Mouse (Mus musculus) heart, embryonic 16.5 days (tissue): Measurements from ENCODE around the gene Epor. TPM values are rescaled to one million over a fixed set of nuclear protein-coding genes. Genes with fewer than 3 reads are reported as not detected.

Source experiments
- ATAC-seq: fragments of 200-750 bp; cut with Nextera tagmentation; replicated peaks from 2 replicates; pipeline ENCODE4 v1.8.0; 2017; ENCODE audit warnings: moderate number of reproducible peaks; ENCODE audit not compliant: insufficient read depth, low FRiP score; ENCODE audit errors: extremely low read depth
- H3K27ac ChIP-seq: fragments of 300-500 bp; sonication (generic); 2 replicates; pipeline ENCODE4 v1.5.1; 2014; ENCODE audit warnings: mild to moderate bottlenecking, low read length, control low read depth, moderate library complexity
- H3K27me3 ChIP-seq: fragments of 300-500 bp; sonication (generic); 2 replicates; pipeline ENCODE4 v1.6.1; 2014; ENCODE audit warnings: low read length, mixed read lengths; ENCODE audit not compliant: control insufficient read depth, insufficient read depth
- H3K36me3 ChIP-seq: fragments of 300-500 bp; sonication (generic); 2 replicates; pipeline ENCODE4 v1.6.1; 2014; ENCODE audit not compliant: control insufficient read depth, insufficient read depth
- H3K4me1 ChIP-seq: fragments of 300-500 bp; sonication (generic); 2 replicates; pipeline ENCODE4 v1.6.1; 2014; ENCODE audit warnings: low read length, mixed read lengths; ENCODE audit not compliant: control insufficient read depth, insufficient read depth
- H3K4me2 ChIP-seq: fragments of 300-500 bp; sonication (generic); 2 replicates; pipeline ENCODE4 v1.6.1; 2014; ENCODE audit warnings: low read depth, mild to moderate bottlenecking, control low read depth, low read length
- H3K4me3 ChIP-seq: fragments of 300-500 bp; sonication (generic); 2 replicates; pipeline ENCODE4 v1.5.1; 2014; ENCODE audit warnings: mild to moderate bottlenecking, control low read depth, low read length
- H3K9ac ChIP-seq: fragments of 300-500 bp; sonication (generic); 2 replicates; pipeline ENCODE4 v1.6.1; 2014; ENCODE audit warnings: low read length, control low read depth
- H3K9me3 ChIP-seq: fragments of 300-500 bp; sonication (generic); replicated peaks from 2 replicates; pipeline ENCODE4 v1.6.1; 2016; ENCODE audit warnings: low read length; ENCODE audit not compliant: control insufficient read depth
- whole genome bisulfite sequencing: fragments of 180-500 bp; shearing (Covaris S2); extraction: QIAGEN DNeasy Blood & Tissue Kit; methylation state at CpG from one replicate; pipeline ENCODE4 v1.1.7; 2014; 5-methylcytosine and 5-hydroxymethylcytosine counted together
- polyA plus RNA-seq: library from polyadenylated mRNA; unstranded; fragments of >200 nt; fragmentation: Nextera tagmentation; extraction: Ambion mirVana; gene quantifications from 2 replicates; pipeline ENCODE4 v1.2.1, GENCODE M21; 2015

The Epor gene
- polyA plus RNA-seq, 1 experiment from 2014 or later, result 3.6 TPM

DNA sequence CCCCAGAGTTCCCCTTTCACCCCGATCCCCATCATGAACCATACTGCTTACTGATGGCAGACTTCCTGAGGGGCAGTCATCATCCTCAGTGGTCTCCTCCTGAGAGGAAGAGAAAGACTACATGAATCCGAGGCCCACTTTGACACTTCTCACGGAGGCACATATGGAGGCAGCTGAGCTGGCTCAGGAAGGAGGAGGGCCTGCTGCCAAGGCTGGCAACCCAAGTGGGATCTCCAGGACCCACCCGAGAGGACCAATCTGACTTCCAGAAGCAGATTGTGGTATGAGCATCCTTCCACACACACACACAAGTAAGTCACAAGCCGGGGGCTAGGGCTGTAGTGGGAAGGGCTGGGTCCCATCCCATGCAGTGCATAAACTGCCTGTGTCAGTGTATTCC, 14.0 kb upstream of the Epor start:
- Histone ChIP-seq H3K4me1 (no peaks in the 10 kb centered on the region), H3K4me3 (no peak overlapping the region), H3K4me2 (no peak overlapping the region), H3K9me3 (no peaks in the 10 kb centered on the region), H3K27me3 (peaks cover 12% of the 10 kb centered on the region), H3K36me3 (no peaks in the 10 kb centered on the region), H3K9ac (no peak overlapping the region), H3K27ac (no peak overlapping the region)
- no peak for ATAC-seq
- 77% methylated on average over 5 of the region's 5 CpGs for WGBS

DNA sequence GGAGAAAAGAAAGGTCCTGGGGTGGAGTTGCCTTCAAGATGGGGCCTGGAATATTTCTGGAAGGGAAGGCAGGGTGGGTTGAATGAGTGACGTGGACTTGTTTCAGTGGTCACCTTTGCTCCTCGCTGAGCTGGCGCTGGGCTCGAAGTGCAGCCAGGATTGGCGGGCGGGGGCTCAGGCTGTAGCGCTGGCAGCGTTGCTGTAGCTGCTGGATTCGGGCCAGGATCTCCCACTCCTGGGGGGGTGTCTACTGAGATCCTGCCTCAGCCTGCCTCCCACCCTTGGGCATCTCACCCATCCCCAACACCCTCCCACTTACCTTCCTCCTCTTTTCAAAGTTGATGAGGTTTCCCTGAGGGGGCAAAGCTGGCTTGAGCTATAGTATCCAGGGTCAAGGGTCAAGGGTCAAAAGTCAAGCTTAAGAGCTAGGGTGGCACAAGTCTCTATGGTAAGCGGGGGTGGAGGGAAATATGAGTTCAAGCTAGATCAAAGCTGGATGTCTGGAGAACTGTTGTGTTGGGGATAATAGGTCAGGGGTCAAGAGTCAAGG, 13.4 kb upstream of the Epor start:
- no peaks in the 10 kb centered on the region for H3K9me3 ChIP-seq
- 70% methylated on average over 10 of the region's 10 CpGs for WGBS
- no peak overlapping the region for H3K9ac ChIP-seq
- H3K4me3 ChIP-seq, result no peak overlapping the region
- H3K36me3 ChIP-seq, result no peaks in the 10 kb centered on the region
- no peak overlapping the region for H3K4me2 ChIP-seq
- ATAC-seq, result no peak
- no peak overlapping the region for H3K27ac ChIP-seq
- peaks cover 12% of the 10 kb centered on the region for H3K27me3 ChIP-seq
- no peaks in the 10 kb centered on the region for H3K4me1 ChIP-seq

DNA sequence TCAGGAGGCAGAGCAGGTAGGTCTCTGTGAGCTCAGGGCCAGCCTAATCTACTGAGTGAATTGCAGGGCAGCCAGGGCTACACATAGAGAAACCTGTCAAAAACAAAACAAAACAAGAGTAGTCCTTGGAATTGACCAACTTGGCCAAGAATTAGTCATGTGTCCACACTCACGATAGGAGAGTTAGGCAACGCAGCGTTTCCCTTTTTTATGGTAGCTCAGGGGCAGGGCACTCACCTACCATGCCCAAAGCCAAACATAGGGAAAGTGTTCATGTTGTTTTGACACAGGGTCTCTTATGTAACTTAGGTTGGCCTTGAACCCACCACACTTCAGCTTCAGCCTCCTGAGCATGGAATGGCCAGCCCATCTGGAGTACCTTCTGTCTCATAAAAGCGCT, 6.0 kb upstream of the Epor start:
- Histone ChIP-seq H3K4me2 (no peak overlapping the region), H3K9ac (no peak overlapping the region), H3K4me3 (no peak overlapping the region), H3K36me3 (no peaks in the 10 kb centered on the region), H3K27ac (no peak overlapping the region), H3K27me3 (no peaks in the 10 kb centered on the region), H3K9me3 (no peaks in the 10 kb centered on the region), H3K4me1 (no peaks in the 10 kb centered on the region)
- WGBS, result 80% methylated on average over 4 of the region's 4 CpGs
- no peak for ATAC-seq

DNA sequence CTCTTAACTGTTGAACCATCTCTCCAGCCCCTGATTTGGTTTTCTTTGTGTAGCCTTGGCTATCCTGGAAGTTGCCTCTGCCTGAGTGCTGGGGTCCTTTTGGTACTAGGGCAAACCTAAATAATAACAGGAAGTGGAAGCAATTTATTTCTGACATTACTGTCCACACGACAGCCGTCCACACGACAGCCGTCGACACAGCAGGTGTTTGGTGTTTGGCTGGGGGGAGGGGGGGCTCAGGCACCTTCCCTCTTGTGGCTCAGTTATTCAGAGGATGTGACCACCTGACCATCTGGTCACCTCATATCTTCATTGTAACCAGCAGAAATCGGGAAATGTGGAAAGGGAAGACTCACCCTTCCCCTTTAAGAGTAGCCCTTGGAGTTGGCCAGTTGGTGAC, 5.6 kb upstream of the Epor start:
- Histone ChIP-seq H3K36me3 (no peaks in the 10 kb centered on the region), H3K4me3 (no peak overlapping the region), H3K4me2 (no peak overlapping the region), H3K4me1 (no peaks in the 10 kb centered on the region; the same call in 1 of the 2 replicates), H3K27me3 (no peaks in the 10 kb centered on the region), H3K9ac (no peak overlapping the region), H3K9me3 (no peaks in the 10 kb centered on the region), H3K27ac (no peak overlapping the region)
- no peak for ATAC-seq
- WGBS, result 59% methylated on average over 6 of the region's 6 CpGs

DNA sequence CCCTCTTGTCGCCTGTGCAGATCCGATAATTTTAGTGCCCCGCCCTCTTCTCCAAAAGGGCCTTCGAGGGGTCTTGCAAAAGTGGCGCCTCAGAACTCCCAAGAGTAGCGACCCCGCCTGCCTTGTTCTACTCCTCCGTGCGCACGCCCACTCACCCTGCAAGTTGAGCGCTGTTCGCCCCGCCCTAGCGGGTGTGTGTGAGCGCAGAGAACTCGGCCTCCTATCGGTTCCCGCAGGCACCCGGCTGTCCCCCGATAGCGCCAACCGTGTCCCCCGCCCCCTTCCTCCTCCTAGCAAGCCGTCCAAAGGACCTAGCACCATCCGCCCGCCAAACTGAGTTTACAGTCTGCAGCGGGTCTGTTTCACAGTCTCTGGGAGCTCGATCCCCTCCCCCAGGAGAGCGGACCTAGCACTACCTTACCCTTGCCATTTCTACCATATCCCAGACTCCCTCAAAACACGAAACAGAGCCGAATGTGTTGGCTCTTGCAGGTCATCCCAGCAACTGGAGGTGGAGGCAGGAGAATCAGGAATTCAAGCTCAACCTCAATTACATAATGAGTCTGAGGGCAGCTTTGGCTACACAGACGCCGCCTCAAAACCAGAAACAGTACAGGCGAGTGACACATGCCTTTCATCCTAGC, 768 bp downstream of the Epor start:
- Histone ChIP-seq H3K27me3 (peaks cover 24% of the 10 kb centered on the region), H3K4me1 (peaks cover 29% of the 10 kb centered on the region), H3K4me3 (peak overlapping the region; percentile 51), H3K9ac (peak overlapping the region; percentile 55), H3K4me2 (peak overlapping the region; percentile 77), H3K27ac (no peak overlapping the region), H3K9me3 (no peaks in the 10 kb centered on the region), H3K36me3 (no peaks in the 10 kb centered on the region)
- ATAC-seq, result peak; percentile 74
- 3% methylated on average over 34 of the region's 34 CpGs for WGBS

DNA sequence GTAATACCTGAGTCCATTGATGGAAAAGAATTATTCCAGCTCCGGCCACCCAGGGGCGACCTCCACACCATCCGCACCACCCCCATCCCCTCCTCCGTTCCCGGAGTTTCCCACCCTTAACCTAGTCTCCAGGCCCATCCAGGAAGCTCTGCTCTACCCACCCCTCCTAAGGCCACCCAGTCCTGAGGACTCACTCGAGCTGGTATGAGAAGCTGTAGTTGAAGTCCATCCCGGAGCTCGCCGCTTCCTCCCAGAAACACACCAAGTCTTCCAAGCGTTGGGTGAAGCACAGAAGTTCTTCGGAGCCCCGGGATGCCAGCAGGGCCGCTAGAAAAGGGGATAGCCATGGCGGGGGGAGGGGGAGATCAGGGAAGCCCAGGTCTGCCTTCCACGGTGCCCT, 1.3 kb downstream of the Epor start:
- Histone ChIP-seq H3K4me2 (peak overlapping the region; percentile 77), H3K27ac (no peak overlapping the region), H3K9me3 (no peaks in the 10 kb centered on the region), H3K4me1 (peaks cover 29% of the 10 kb centered on the region), H3K4me3 (peak overlapping the region; percentile 51), H3K27me3 (peaks cover 24% of the 10 kb centered on the region), H3K9ac (peak overlapping the region; percentile 55), H3K36me3 (no peaks in the 10 kb centered on the region)
- ATAC-seq, result peak; percentile 21
- 2% methylated on average over 15 of the region's 15 CpGs for WGBS

DNA sequence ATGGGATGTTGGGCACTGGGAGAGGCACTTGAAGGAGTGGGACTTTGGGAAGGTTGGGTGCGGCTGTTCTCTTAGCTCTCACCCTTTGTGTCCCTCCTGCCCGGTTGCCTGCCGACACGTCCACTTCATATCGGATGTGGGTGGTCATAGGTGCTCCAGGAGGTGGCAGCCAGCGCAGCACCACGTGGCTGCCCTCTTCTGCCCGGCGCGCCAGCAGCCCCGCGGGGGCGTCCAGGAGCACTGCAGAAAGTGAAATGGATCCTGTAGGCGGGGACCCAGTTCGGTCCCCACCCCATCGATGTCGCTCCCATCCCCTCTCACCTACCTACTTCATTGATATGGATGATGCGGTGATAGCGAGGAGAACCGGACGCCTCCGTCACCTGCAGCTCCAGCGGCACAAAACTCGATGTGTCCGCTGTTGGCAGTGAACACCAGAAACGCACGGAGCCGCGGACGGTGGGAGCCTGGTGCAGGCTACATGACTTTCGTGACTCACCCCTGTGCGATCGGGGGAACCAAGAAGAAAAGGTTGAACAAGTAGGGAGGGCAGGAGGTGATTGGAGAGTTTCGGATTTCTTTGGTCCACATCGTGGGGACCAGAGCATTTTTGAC, 1.8 kb downstream of the Epor start:
- H3K27ac ChIP-seq, result no peak overlapping the region

DNA sequence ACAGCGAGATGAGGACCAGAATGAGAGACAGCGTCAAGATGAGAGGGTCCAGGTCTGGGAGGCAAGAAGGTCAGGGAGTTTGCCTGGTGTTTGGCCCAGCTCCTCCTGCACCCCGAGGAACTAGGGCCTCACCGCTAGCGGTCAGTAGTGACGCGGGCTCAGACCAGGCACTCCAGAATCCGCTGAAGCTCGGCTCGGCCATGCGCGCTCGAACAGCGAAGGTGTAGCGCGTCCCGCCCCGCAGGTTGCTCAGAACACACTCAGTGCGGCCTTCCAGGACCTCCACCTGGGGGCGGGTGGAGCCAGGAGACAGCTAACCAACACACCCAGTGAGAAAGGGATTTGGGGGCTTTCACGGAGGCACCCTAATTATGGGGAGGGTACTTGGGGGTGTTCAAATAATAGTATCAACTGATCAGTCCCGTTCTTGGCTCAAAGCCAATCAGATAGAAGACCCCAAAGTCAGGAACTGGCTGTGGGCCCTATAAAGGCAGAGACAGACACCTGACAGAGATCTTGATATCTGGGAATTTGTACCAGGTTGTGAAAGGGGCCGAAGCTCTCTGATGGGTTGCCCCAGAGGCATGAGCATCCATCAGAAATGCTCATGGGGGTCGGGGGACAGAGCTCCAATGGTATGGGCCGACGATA, 2.6 kb downstream of the Epor start:
- H3K27me3 ChIP-seq, result peaks cover 24% of the 10 kb centered on the region
- H3K9ac ChIP-seq, result no peak overlapping the region
- WGBS, result 24% methylated on average over 26 of the region's 26 CpGs
- no peaks in the 10 kb centered on the region for H3K9me3 ChIP-seq
- no peak for ATAC-seq
- H3K27ac ChIP-seq, result no peak overlapping the region
- no peak overlapping the region for H3K4me2 ChIP-seq
- no peak overlapping the region for H3K4me3 ChIP-seq
- no peaks in the 10 kb centered on the region for H3K36me3 ChIP-seq
- H3K4me1 ChIP-seq, result peaks cover 33% of the 10 kb centered on the region

More for the DNA sequence above, 1.8 kb downstream of the Epor start:
- H3K9ac ChIP-seq, result peak overlapping the region; percentile 55
- H3K36me3 ChIP-seq, result no peaks in the 10 kb centered on the region
- peaks cover 24% of the 10 kb centered on the region for H3K27me3 ChIP-seq
- 1% methylated on average over 34 of the region's 35 CpGs for WGBS
- no peak for ATAC-seq
- H3K4me1 ChIP-seq, result peaks cover 30% of the 10 kb centered on the region
- H3K4me3 ChIP-seq, result peak overlapping the region; percentile 51
- no peaks in the 10 kb centered on the region for H3K9me3 ChIP-seq
- H3K4me2 ChIP-seq, result peak overlapping the region; percentile 77

DNA sequence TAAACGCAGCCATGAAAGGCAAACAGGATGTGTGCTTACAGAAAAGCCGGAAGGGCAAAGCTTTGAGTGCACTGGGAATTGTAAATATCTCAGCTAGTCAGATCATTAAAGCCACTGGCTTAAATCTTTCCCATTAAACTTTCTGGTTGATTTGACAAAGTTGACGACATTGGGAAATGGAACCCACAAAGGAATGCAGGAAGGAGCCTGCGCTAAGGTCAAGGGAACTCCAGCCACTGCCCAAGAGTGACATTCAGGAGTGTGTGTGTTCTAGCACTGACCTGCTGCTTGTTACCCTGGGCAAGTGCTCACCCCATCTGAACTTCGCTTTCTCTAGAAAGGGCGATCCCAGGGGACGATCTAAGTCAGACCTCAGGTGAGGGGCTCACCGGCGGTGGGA, 3.2 kb downstream of the Epor start:
- ATAC-seq, result no peak
- Histone ChIP-seq H3K4me1 (peaks cover 33% of the 10 kb centered on the region), H3K9ac (no peak overlapping the region), H3K36me3 (no peaks in the 10 kb centered on the region), H3K4me3 (no peak overlapping the region), H3K27me3 (peaks cover 24% of the 10 kb centered on the region), H3K9me3 (no peaks in the 10 kb centered on the region), H3K27ac (no peak overlapping the region), H3K4me2 (no peak overlapping the region)
- WGBS, result 57% methylated on average over 9 of the region's 9 CpGs
